Mouse (Mus musculus): ENCODE measurements at regions not wholly inside any gene's neighbourhood (a gene's known extent, or its start where the extent isn't known, plus 50 kb on each side); places are given as distances from the start of the nearest gene placed in this dataset.

GRCm38 (mm10) chr2:146565693-146566092 is 53.5 kb upstream of the Ralgapa2 start:
- Histone ChIP-seq H3K27ac (replicated peaks) (no peak overlapping the region), H3K4me1 (replicated peaks) (no peaks in the 10 kb centered on the region), H3K9me3 (no peaks in the 10 kb centered on the region), H3K27me3 (no peaks in the 10 kb centered on the region), H3K36me3 (no peaks in the 10 kb centered on the region), H3K4me3 (no peak overlapping the region), H3K4me2 (no peak overlapping the region), H3K9ac (no peak overlapping the region)
- no peak for ATAC-seq (ENCODE audit: low FRiP score, low read depth)
- 80% methylated on average over 6 of the region's 6 CpGs for WGBS

GRCm38 (mm10) chr2:146568171-146568842 is 56.2 kb upstream of the Ralgapa2 start:
- Histone ChIP-seq H3K4me2 (no peak overlapping the region), H3K4me3 (no peak overlapping the region), H3K4me1 (replicated peaks) (no peaks in the 10 kb centered on the region), H3K9ac (no peak overlapping the region), H3K36me3 (no peaks in the 10 kb centered on the region), H3K27ac (replicated peaks) (no peak overlapping the region), H3K9me3 (no peaks in the 10 kb centered on the region), H3K27me3 (no peaks in the 10 kb centered on the region)
- ATAC-seq (ENCODE audit: low FRiP score, low read depth): no peak
- WGBS: 86% methylated on average over 11 of the region's 11 CpGs

GRCm38 (mm10) chr2:146571036-146571435 is 58.9 kb upstream of the Ralgapa2 start:
- WGBS: 90% methylated on average over 11 of the region's 11 CpGs
- no peak for ATAC-seq (ENCODE audit: low FRiP score, low read depth)
- no peak overlapping the region for H3K4me3 ChIP-seq
- no peaks in the 10 kb centered on the region for H3K4me1 ChIP-seq (replicated peaks)
- H3K27me3 ChIP-seq: no peaks in the 10 kb centered on the region
- no peaks in the 10 kb centered on the region for H3K9me3 ChIP-seq
- no peak overlapping the region for H3K4me2 ChIP-seq
- no peak overlapping the region for H3K9ac ChIP-seq
- H3K27ac ChIP-seq (replicated peaks): no peak overlapping the region
- no peaks in the 10 kb centered on the region for H3K36me3 ChIP-seq

- Histone ChIP-seq H3K4me3 (no peak overlapping the region), H3K27ac (replicated peaks) (no peak overlapping the region), H3K9me3 (no peaks in the 10 kb centered on the region), H3K4me1 (replicated peaks) (no peaks in the 10 kb centered on the region), H3K4me2 (no peak overlapping the region), H3K27me3 (no peaks in the 10 kb centered on the region), H3K9ac (no peak overlapping the region), H3K36me3 (no peaks in the 10 kb centered on the region)
- 95% methylated on average over 9 of the region's 9 CpGs for whole genome bisulfite sequencing
- ATAC-seq (ENCODE audit: low FRiP score, low read depth): no peak
Observed at GRCm38 (mm10) chr2:146571857-146572256, 59.7 kb upstream of the Ralgapa2 start.

- no peak overlapping the region for H3K4me2 ChIP-seq
- no peak overlapping the region for H3K9ac ChIP-seq
- no peak overlapping the region for H3K4me3 ChIP-seq
- no peaks in the 10 kb centered on the region for H3K4me1 ChIP-seq (replicated peaks)
- no peaks in the 10 kb centered on the region for H3K36me3 ChIP-seq
- no peaks in the 10 kb centered on the region for H3K27me3 ChIP-seq
- no peaks in the 10 kb centered on the region for H3K9me3 ChIP-seq
- H3K27ac ChIP-seq (replicated peaks): no peak overlapping the region
- no peak for ATAC-seq (ENCODE audit: low FRiP score, low read depth)
- 51% methylated on average over 3 of the region's 3 CpGs for WGBS
Observed at GRCm38 (mm10) chr2:146575610-146576297, 63.6 kb upstream of the Ralgapa2 start.

- WGBS: 74% methylated on average over 4 of the region's 4 CpGs
- no peaks in the 10 kb centered on the region for H3K9me3 ChIP-seq
- H3K9ac ChIP-seq: no peak overlapping the region
- H3K27me3 ChIP-seq: no peaks in the 10 kb centered on the region
- H3K27ac ChIP-seq (replicated peaks): no peak overlapping the region
- H3K36me3 ChIP-seq: no peaks in the 10 kb centered on the region
- ATAC-seq (ENCODE audit: low FRiP score, low read depth): no peak
- no peak overlapping the region for H3K4me2 ChIP-seq
- H3K4me3 ChIP-seq: no peak overlapping the region
- H3K4me1 ChIP-seq (replicated peaks): no peaks in the 10 kb centered on the region
Observed at GRCm38 (mm10) chr2:146576298-146576905, 64.3 kb upstream of the Ralgapa2 start.

- no peak overlapping the region for H3K27ac ChIP-seq (replicated peaks)
- no peak overlapping the region for H3K9ac ChIP-seq
- no peak for ATAC-seq (ENCODE audit: low FRiP score, low read depth)
- no peak overlapping the region for H3K4me3 ChIP-seq
- H3K9me3 ChIP-seq: no peaks in the 10 kb centered on the region
- H3K36me3 ChIP-seq: no peaks in the 10 kb centered on the region
- no peak overlapping the region for H3K4me2 ChIP-seq
- H3K4me1 ChIP-seq (replicated peaks): no peaks in the 10 kb centered on the region
- 86% methylated on average over 3 of the region's 3 CpGs for WGBS
- H3K27me3 ChIP-seq: no peaks in the 10 kb centered on the region
Observed at GRCm38 (mm10) chr2:146577096-146577495, 65.0 kb upstream of the Ralgapa2 start.

- no peaks in the 10 kb centered on the region for H3K36me3 ChIP-seq
- no peaks in the 10 kb centered on the region for H3K9me3 ChIP-seq
- no peaks in the 10 kb centered on the region for H3K27me3 ChIP-seq
- H3K4me1 ChIP-seq (replicated peaks): no peaks in the 10 kb centered on the region
- no peak overlapping the region for H3K4me3 ChIP-seq
- H3K4me2 ChIP-seq: no peak overlapping the region
- H3K9ac ChIP-seq: no peak overlapping the region
- 78% methylated on average over 3 of the region's 3 CpGs for WGBS
- H3K27ac ChIP-seq (replicated peaks): no peak overlapping the region
- no peak for ATAC-seq (ENCODE audit: low FRiP score, low read depth)
Observed at GRCm38 (mm10) chr2:146581220-146581619, 69.1 kb upstream of the Ralgapa2 start.

GRCm38 (mm10) chr2:146583807-146584388 is 71.8 kb upstream of the Ralgapa2 start:
- Histone ChIP-seq H3K36me3 (no peaks in the 10 kb centered on the region), H3K27ac (replicated peaks) (no peak overlapping the region)
- ATAC-seq (ENCODE audit: low FRiP score, low read depth): no peak

GRCm38 (mm10) chr2:146586381-146586780 is 74.2 kb upstream of the Ralgapa2 start:
- 87% methylated on average over 1 of the region's 1 CpGs for WGBS
- no peak overlapping the region for H3K9ac ChIP-seq
- no peaks in the 10 kb centered on the region for H3K4me1 ChIP-seq (replicated peaks)
- no peaks in the 10 kb centered on the region for H3K27me3 ChIP-seq
- no peaks in the 10 kb centered on the region for H3K9me3 ChIP-seq
- no peak overlapping the region for H3K4me3 ChIP-seq
- no peaks in the 10 kb centered on the region for H3K36me3 ChIP-seq
- H3K4me2 ChIP-seq: no peak overlapping the region
- no peak overlapping the region for H3K27ac ChIP-seq (replicated peaks)
- no peak for ATAC-seq (ENCODE audit: low FRiP score, low read depth)

More at GRCm38 (mm10) chr2:146583807-146584388, 71.8 kb upstream of the Ralgapa2 start:
- H3K4me2 ChIP-seq: no peak overlapping the region
- H3K9ac ChIP-seq: no peak overlapping the region
- no peaks in the 10 kb centered on the region for H3K4me1 ChIP-seq (replicated peaks)
- H3K9me3 ChIP-seq: no peaks in the 10 kb centered on the region
- no peaks in the 10 kb centered on the region for H3K27me3 ChIP-seq
- H3K4me3 ChIP-seq: no peak overlapping the region

GRCm38 (mm10) chr2:146586981-146587380 is 74.8 kb upstream of the Ralgapa2 start:
- WGBS: 66% methylated on average over 3 of the region's 3 CpGs
- ATAC-seq (ENCODE audit: low FRiP score, low read depth): no peak
- Histone ChIP-seq H3K9me3 (no peaks in the 10 kb centered on the region), H3K4me1 (replicated peaks) (no peaks in the 10 kb centered on the region), H3K4me2 (no peak overlapping the region), H3K27me3 (no peaks in the 10 kb centered on the region), H3K4me3 (no peak overlapping the region), H3K27ac (replicated peaks) (no peak overlapping the region), H3K36me3 (no peaks in the 10 kb centered on the region), H3K9ac (no peak overlapping the region)

GRCm38 (mm10) chr2:146589860-146590259 is 77.7 kb upstream of the Ralgapa2 start:
- ATAC-seq (ENCODE audit: low FRiP score, low read depth): no peak
- Histone ChIP-seq H3K4me1 (replicated peaks) (no peaks in the 10 kb centered on the region), H3K36me3 (no peaks in the 10 kb centered on the region), H3K4me3 (no peak overlapping the region), H3K9ac (no peak overlapping the region), H3K27me3 (no peaks in the 10 kb centered on the region), H3K27ac (replicated peaks) (no peak overlapping the region), H3K9me3 (no peaks in the 10 kb centered on the region), H3K4me2 (no peak overlapping the region)
- WGBS: 94% methylated on average over 3 of the region's 3 CpGs
